Mouse (Mus musculus) midbrain, embryonic 16.5 days (tissue): Measurements from ENCODE around the gene Trp63. TPM values are rescaled to one million over a fixed set of nuclear protein-coding genes. Genes with fewer than 3 reads are reported as not detected.
A peak's percentile ranks its signal among the peaks of the same experiment; 100 is the strongest.

Experiments used
- ATAC-seq: fragments of 200-750 bp; cut with Nextera tagmentation; 2 replicates; pipeline ENCODE4 v1.8.0; 2017; ENCODE audit warnings: moderate TSS enrichment
- H3K27ac ChIP-seq: fragments of 300-500 bp; sonication (generic); 2 replicates; pipeline ENCODE4 v1.5.1; 2014; ENCODE audit warnings: mild to moderate bottlenecking, low read length, mixed read lengths
- H3K27me3 ChIP-seq: fragments of 300-500 bp; sonication (generic); 2 replicates; pipeline ENCODE4 v1.6.1; 2014; ENCODE audit warnings: low read depth, low read length, mixed read lengths; ENCODE audit not compliant: control insufficient read depth, insufficient read depth
- H3K36me3 ChIP-seq: fragments of 300-500 bp; sonication (generic); 2 replicates; pipeline ENCODE4 v1.6.1; 2014; ENCODE audit warnings: mild to moderate bottlenecking, low read length, moderate library complexity, mixed read lengths; ENCODE audit not compliant: control insufficient read depth, insufficient read depth
- H3K4me1 ChIP-seq: fragments of 300-500 bp; sonication (generic); 2 replicates; pipeline ENCODE4 v1.6.1; 2014; ENCODE audit warnings: mild to moderate bottlenecking, low read length, mixed read lengths; ENCODE audit not compliant: control insufficient read depth, insufficient read depth
- H3K4me2 ChIP-seq: fragments of 300-500 bp; sonication (generic); 2 replicates; pipeline ENCODE4 v1.6.1; 2014; ENCODE audit warnings: mild to moderate bottlenecking, low read length, mixed read lengths
- H3K4me3 ChIP-seq: fragments of 300-500 bp; sonication (generic); 2 replicates; pipeline ENCODE4 v1.5.1; 2014; ENCODE audit warnings: low read depth, mild to moderate bottlenecking, low read length, moderate library complexity, mixed read lengths
- H3K9ac ChIP-seq: fragments of 300-500 bp; sonication (generic); 2 replicates; pipeline ENCODE4 v1.6.1; 2014; ENCODE audit warnings: low read depth, low read length, mixed read lengths
- H3K9me3 ChIP-seq: fragments of 300-500 bp; sonication (generic); replicated peaks from 2 replicates; pipeline ENCODE4 v1.6.1; 2014; ENCODE audit warnings: mild to moderate bottlenecking, low read length, mixed read lengths; ENCODE audit not compliant: control insufficient read depth, poor library complexity, severe bottlenecking
- WGBS: fragments of 180-500 bp; shearing (Covaris S2); extraction: QIAGEN DNeasy Blood & Tissue Kit; methylation state at CpG from one replicate; pipeline ENCODE4 v1.1.7; 2014; 5-methylcytosine and 5-hydroxymethylcytosine counted together
- polyA plus RNA-seq: library from polyadenylated mRNA; unstranded; fragments of >200 nt; fragmentation: Nextera tagmentation; extraction: Ambion mirVana; gene quantifications from 2 replicates; pipeline ENCODE4 v1.2.1, GENCODE M21; 2015

Gene Trp63
- polyA plus RNA-seq, 1 experiment from 2014 or later, result 0.35 TPM

DNA sequence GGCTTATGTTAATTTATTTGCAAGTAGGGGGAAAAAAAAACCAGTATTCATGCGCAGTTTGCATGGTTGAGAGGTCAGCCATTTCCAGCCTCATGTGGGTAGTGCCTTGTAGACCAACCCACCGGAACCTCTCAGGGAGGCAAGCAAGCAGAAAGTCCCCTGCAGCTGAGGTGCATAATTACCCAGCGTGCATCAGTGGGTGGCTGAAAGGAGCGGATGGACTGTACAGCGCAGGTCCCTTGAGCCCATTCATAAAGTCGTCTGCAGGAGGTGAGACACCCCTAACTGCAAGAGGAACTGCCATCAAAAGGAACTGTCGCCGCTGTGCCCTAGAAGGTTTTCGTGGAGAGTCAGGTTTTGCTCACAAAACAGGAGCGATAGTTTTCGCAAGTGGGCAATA, 68.3 kb downstream of the Trp63 start:
- Histone ChIP-seq H3K27me3 (no peaks in the 10 kb centered on the region), H3K9me3 (0 out of 2 replicates have a peak, but pooled peaks cover 2% of the 10 kb centered on the region), H3K4me1 (no peaks in the 10 kb centered on the region), H3K27ac (no peak overlapping the region), H3K4me2 (no peak overlapping the region), H3K9ac (no peak overlapping the region), H3K4me3 (no peak overlapping the region), H3K36me3 (no peaks in the 10 kb centered on the region)
- WGBS, result 66% methylated on average over 11 of the region's 11 CpGs
- no peak for ATAC-seq

DNA sequence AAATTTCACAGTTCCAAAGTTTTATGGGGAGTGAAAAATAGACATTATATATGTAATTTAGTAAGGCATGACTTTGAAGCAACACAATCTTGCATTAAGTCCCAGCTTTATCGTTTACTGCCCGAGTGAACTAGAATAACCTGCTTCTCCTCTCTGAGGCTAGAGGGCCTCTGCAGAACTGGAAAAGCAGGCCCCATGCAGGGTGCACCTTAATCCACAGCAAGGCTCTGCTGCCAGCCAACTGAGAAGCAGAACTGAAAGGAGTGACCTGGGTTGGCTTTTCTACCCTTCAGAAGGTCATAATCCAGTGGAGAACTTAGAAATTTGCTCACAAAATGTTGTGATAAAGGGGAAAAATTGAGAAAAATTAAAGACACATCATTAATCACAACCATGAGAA, 74.5 kb downstream of the Trp63 start:
- Histone ChIP-seq H3K4me2 (no peak overlapping the region), H3K36me3 (no peaks in the 10 kb centered on the region), H3K27me3 (no peaks in the 10 kb centered on the region), H3K9ac (no peak overlapping the region), H3K4me1 (no peaks in the 10 kb centered on the region), H3K9me3 (0 out of 2 replicates have a peak, but pooled peaks cover 2% of the 10 kb centered on the region), H3K27ac (no peak overlapping the region), H3K4me3 (no peak overlapping the region)
- WGBS, result 69% methylated on average over 2 of the region's 2 CpGs
- no peak for ATAC-seq

DNA sequence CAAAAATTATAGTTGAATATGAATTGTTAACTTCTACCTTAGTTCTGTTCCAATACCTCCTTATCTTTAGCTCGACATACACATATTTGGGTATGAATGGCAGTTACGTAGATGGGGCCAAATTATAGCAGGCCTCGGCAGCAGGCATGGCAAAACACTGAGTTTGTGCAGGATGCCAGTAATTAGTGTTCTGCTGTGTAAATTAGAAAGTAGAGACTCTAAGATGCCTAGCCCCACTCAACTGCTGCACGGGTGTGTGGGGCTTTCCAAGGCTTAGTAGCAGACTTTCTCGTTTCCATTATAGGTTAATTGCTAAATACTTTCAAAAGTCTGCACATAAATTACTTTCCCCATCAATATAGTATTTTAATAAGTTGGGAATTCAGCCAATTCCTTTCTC, 82.0 kb downstream of the Trp63 start:
- no peaks in the 10 kb centered on the region for H3K9me3 ChIP-seq
- no peaks in the 10 kb centered on the region for H3K4me1 ChIP-seq
- H3K4me3 ChIP-seq, result no peak overlapping the region
- H3K4me2 ChIP-seq, result no peak overlapping the region
- WGBS, result 87% methylated on average over 5 of the region's 5 CpGs
- no peaks in the 10 kb centered on the region for H3K36me3 ChIP-seq
- no peak for ATAC-seq
- H3K9ac ChIP-seq, result no peak overlapping the region
- H3K27ac ChIP-seq, result no peak overlapping the region
- no peaks in the 10 kb centered on the region for H3K27me3 ChIP-seq

DNA sequence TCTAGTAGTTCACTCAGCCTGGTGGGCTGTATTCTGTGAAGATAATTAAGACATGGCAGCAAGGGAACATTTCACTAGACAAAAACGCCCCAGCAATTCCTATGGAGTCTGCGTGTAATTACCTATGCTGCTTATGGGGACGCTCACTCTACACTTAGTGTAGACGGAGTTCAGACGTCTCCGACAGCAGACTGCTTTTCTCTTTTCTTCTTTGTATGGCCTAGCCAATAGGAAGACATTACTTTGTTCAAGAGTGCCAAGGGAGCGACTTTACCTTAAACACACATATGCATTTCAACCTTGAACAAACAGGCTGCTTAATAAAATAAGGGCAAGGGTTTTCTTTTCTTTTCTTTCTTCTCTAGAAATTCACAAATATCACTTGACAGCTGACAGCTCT, 91.0 kb downstream of the Trp63 start:
- H3K9ac ChIP-seq, result no peak overlapping the region
- H3K36me3 ChIP-seq, result no peaks in the 10 kb centered on the region
- no peak overlapping the region for H3K27ac ChIP-seq
- H3K4me1 ChIP-seq, result no peaks in the 10 kb centered on the region
- no peak for ATAC-seq
- no peaks in the 10 kb centered on the region for H3K9me3 ChIP-seq
- H3K27me3 ChIP-seq, result no peaks in the 10 kb centered on the region
- no peak overlapping the region for H3K4me3 ChIP-seq
- H3K4me2 ChIP-seq, result no peak overlapping the region
- WGBS, result 54% methylated on average over 7 of the region's 7 CpGs

DNA sequence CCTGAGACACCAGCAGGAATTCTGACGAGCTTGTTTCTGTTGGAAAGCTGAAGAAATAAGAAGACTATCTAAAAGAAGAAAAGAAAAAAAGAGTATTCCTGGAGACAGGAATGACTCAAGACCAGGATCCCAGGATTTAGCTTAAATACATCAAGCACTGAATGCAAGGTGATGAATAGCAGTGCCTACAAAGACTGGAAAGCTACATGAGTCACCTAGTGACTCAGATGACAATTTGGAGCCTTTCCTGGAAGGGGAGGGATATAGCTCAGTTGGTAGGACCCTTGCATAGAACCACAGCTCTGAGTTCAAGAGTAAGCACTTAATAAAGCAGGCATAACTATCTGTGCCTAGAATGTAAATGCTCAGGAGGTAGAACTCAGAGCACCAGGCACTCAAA, 93.9 kb downstream of the Trp63 start:
- Histone ChIP-seq H3K27ac (no peak overlapping the region), H3K4me1 (0 out of 2 replicates have a peak, but pooled peaks cover 2% of the 10 kb centered on the region), H3K4me2 (no peak overlapping the region), H3K36me3 (no peaks in the 10 kb centered on the region), H3K4me3 (no peak overlapping the region), H3K9me3 (no peaks in the 10 kb centered on the region), H3K27me3 (no peaks in the 10 kb centered on the region), H3K9ac (no peak overlapping the region)
- 78% methylated on average over 1 of the region's 1 CpGs for WGBS
- no peak for ATAC-seq

DNA sequence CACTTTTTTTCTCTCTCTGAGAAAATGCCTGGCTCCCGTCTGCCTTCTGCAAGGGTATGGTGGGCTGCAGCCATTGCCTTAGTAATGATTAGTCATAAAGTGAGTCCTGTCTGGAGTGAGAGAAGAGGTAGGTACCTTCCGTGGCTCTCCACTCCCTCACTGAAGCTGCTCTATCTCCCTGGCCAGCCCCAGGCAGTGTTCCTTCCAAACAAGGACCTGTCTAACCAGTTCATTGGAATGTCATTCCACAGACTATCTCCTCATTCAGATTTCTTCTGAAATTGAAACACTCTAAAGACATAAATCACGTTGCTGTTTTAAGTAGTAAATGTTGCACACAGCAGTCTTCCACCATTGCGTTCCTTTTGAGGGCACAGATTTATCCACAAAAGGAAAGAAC, 96.4 kb downstream of the Trp63 start:
- Histone ChIP-seq H3K27ac (no peak overlapping the region), H3K4me3 (no peak overlapping the region), H3K4me1 (0 out of 2 replicates have a peak, but pooled peaks cover 2% of the 10 kb centered on the region), H3K9me3 (no peaks in the 10 kb centered on the region), H3K9ac (no peak overlapping the region), H3K4me2 (no peak overlapping the region), H3K27me3 (no peaks in the 10 kb centered on the region), H3K36me3 (no peaks in the 10 kb centered on the region)
- no peak for ATAC-seq
- 37% methylated on average over 4 of the region's 4 CpGs for WGBS

DNA sequence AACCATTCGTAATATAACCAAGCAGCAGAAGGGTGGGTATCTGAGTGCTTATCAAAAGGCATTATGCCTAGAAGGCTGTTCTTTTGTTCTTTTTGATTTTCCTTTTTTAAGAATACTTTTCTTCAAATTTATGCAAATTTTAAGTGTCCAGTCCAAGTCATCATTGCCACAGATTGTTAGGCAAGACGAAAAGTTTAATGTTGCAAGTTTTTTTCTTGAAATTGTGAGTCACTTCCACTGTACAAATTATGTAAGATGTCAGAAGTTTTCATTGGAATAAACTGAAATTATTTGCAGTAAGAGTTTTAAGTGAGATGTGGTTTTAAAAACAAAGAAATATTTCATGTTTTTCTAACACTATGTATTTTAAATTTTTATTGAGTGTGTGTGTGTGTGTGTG, 100.7 kb downstream of the Trp63 start:
- Histone ChIP-seq H3K27ac (no peak overlapping the region), H3K4me1 (0 out of 2 replicates have a peak, but pooled peaks cover 2% of the 10 kb centered on the region), H3K9ac (no peak overlapping the region)

DNA sequence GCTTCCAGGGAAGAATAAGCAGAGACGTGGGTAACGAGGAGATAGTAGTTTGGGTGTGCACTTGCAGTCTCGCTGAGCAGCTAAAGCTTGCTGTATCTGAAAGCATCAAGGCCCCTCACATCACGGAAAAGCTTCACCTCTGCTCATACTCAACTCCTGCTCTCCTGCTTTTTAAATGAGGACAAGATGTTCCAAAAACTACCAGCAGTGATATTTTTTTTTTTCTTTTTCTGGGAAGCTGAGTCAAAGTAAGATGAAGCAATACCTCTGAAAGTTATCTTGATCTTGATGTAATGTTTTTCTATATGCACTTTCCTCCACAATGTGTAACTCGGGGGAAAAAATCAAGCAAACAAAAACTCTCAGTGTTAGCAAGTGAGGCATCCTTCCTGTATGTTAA, 102.9 kb downstream of the Trp63 start:
- Histone ChIP-seq H3K9me3 (no peaks in the 10 kb centered on the region), H3K4me3 (no peak overlapping the region), H3K36me3 (no peaks in the 10 kb centered on the region), H3K27me3 (no peaks in the 10 kb centered on the region), H3K4me2 (no peak overlapping the region), H3K27ac (no peak overlapping the region), H3K9ac (no peak overlapping the region), H3K4me1 (no peaks in the 10 kb centered on the region)
- no peak for ATAC-seq
- 81% methylated on average over 5 of the region's 5 CpGs for WGBS

More for the DNA sequence above, 100.7 kb downstream of the Trp63 start:
- Histone ChIP-seq H3K4me3 (no peak overlapping the region), H3K27me3 (no peaks in the 10 kb centered on the region), H3K36me3 (no peaks in the 10 kb centered on the region), H3K9me3 (no peaks in the 10 kb centered on the region), H3K4me2 (no peak overlapping the region)
- ATAC-seq, result no peak
- 89% methylated on average over 2 of the region's 2 CpGs for WGBS

DNA sequence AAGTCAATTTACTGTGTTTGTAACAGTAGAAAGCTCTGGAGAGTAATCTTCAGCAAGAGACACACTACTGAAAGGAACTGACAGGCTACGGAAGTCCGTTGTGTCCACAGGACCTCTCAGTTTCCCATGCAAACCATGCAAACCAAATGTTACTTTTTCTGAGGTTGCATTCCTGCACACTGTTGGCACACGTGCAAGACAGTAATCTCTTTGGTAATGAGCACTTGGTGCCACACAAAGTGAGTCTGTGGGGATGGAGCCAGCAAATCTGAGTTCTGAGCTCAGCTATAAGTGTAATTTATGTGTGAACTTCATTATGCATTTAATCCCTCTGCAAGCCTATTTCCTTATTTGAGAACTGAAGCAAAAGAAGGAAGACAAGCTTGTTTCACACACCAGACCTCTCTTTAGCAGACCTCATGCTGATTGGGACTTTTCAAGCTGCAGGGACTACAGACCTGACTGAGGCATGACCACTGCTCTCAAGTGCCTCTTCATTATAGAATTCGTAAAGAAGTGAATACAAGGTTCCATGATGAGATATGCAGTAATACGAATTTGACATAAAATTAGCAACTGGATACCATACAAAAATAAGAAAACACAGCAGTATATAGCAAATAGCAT, 109.2 kb downstream of the Trp63 start:
- Histone ChIP-seq H3K4me1 (no peaks in the 10 kb centered on the region), H3K9ac (no peak overlapping the region), H3K36me3 (no peaks in the 10 kb centered on the region), H3K4me2 (no peak overlapping the region), H3K27me3 (no peaks in the 10 kb centered on the region), H3K4me3 (no peak overlapping the region), H3K9me3 (no peaks in the 10 kb centered on the region), H3K27ac (no peak overlapping the region)
- WGBS, result 42% methylated on average over 5 of the region's 5 CpGs
- peak; percentile 68 for ATAC-seq
